In genomic region chr10:79417142-79417771, GRCm38 (mm10) we compare ENCODE assay signal across 9 mouse cellular contexts. TPM values are rescaled to one million over a fixed set of nuclear protein-coding genes. Genes with fewer than 3 reads are reported as not detected.
A peak's percentile ranks its signal among the peaks of the same experiment; 100 is the strongest.
DNase-seq lines count a peak whose midpoint lies in the region; ATAC-seq and TF ChIP-seq lines count a peak whose summit lies in the region.
"Had no signal": no experiment of that assay in that cellular context is flagged by ENCODE, and none has a peak within 500 bp of the region (broad histone marks: within the 10 kb centered on the region; RNA-seq: fewer than 3 reads in every experiment).

No protein-coding gene starts in this region.

- H3K9me3 ChIP-seq in intestine, embryonic 16.5 days (ENCODE audit: control insufficient read depth, low read length): peaks cover 2% of the 10 kb centered on the region; the same call in 1 of the 2 replicates
- H3K9me3 ChIP-seq in intestine, embryonic 15.5 days: no peaks in the 10 kb centered on the region
- H3K9me3 ChIP-seq in ES-E14 (ENCODE audit: control insufficient read depth, insufficient read depth, low read depth, low read length): no peaks in the 10 kb centered on the region
- H3K9me3 ChIP-seq: kidney, embryonic 15.5 days had no signal

- in situ Hi-C loops in ES-E14 (cut with MboI; ENCODE audit: low sequenced_read_pairs in 2 of 2, unreplicated experiment in 2 of 2): no loop called here

- no peaks in the 10 kb centered on the region for H3K27me3 ChIP-seq in intestine, embryonic 16.5 days (replicated peaks; ENCODE audit: control insufficient read depth, insufficient read depth, low read length)
- H3K27me3 ChIP-seq in intestine, embryonic 15.5 days (replicated peaks): no peaks in the 10 kb centered on the region
- H3K27me3 ChIP-seq: kidney, embryonic 15.5 days had no signal

- peak overlapping the region; percentile 25 for H3K4me2 ChIP-seq in intestine, embryonic 16.5 days (ENCODE audit: low read depth, low read length)
- no peak overlapping the region for H3K4me2 ChIP-seq in intestine, embryonic 15.5 days (replicated peaks)
- H3K4me2 ChIP-seq: kidney, embryonic 15.5 days had no signal

- WGBS in intestine, embryonic 16.5 days: 77% methylated on average over 24 of the region's 24 CpGs
- WGBS in intestine, embryonic 15.5 days: 76% methylated on average over 24 of the region's 24 CpGs

- no peak overlapping the region for H3K9ac ChIP-seq in intestine, embryonic 16.5 days (ENCODE audit: low read depth, low read length)
- H3K9ac ChIP-seq in intestine, embryonic 15.5 days: no peak overlapping the region
- no peak overlapping the region for H3K9ac ChIP-seq in ES-E14 (ENCODE audit: insufficient read depth, low read depth, low read length, poor library complexity, severe bottlenecking)
- H3K9ac ChIP-seq: kidney, embryonic 15.5 days had no signal

- H3K4me1 ChIP-seq in intestine, embryonic 16.5 days (ENCODE audit: control insufficient read depth, insufficient read depth, low read length): no peaks in the 10 kb centered on the region
- H3K4me1 ChIP-seq in intestine, embryonic 15.5 days (replicated peaks): no peaks in the 10 kb centered on the region
- H3K4me1 ChIP-seq in ES-E14 (ENCODE audit: control insufficient read depth in 2 of 2, insufficient read depth in 2 of 2, low read length in 2 of 2, poor library complexity in 1 of 2): no peaks in the 10 kb centered on the region
- H3K4me1 ChIP-seq: kidney, embryonic 15.5 days had no signal

- 0 out of 2 replicates have a peak overlapping the region, but pooled peaks have one; percentile 11 for H3K4me3 ChIP-seq in intestine, embryonic 16.5 days (ENCODE audit: low read length)
- no peak overlapping the region for H3K4me3 ChIP-seq in intestine, embryonic 15.5 days (replicated peaks)
- H3K4me3 ChIP-seq in ES-E14 (ENCODE audit: insufficient read depth in 1 of 2, low read depth in 1 of 2, low read length in 2 of 2, poor library complexity in 1 of 2, severe bottlenecking in 1 of 2): no peak overlapping the region
- H3K4me3 ChIP-seq: kidney, embryonic 15.5 days had no signal

- H3K36me3 ChIP-seq in intestine, embryonic 16.5 days (ENCODE audit: control insufficient read depth, insufficient read depth, low read length): no peaks in the 10 kb centered on the region
- H3K36me3 ChIP-seq in intestine, embryonic 15.5 days: no peaks in the 10 kb centered on the region
- no peaks in the 10 kb centered on the region; the same call in 1 of the 2 replicates for H3K36me3 ChIP-seq in ES-E14 (ENCODE audit: control insufficient read depth, insufficient read depth, low read length, poor library complexity, severe bottlenecking)
- H3K36me3 ChIP-seq: kidney, embryonic 15.5 days had no signal

- no peak overlapping the region for H3K27ac ChIP-seq in intestine, embryonic 16.5 days (ENCODE audit: low read length)
- no peak overlapping the region for H3K27ac ChIP-seq in intestine, embryonic 15.5 days
- H3K27ac ChIP-seq in ES-E14 (ENCODE audit: insufficient read depth, low read depth, low read length, poor library complexity, severe bottlenecking): peak overlapping the region; percentile 18; the same call in 1 of the 2 replicates
- H3K27ac ChIP-seq: kidney, embryonic 15.5 days had no signal

- DNase-seq in ES-E14 (ENCODE audit: low read depth, low spot score): no peak
- no peak for DNase-seq in frontal cortex, postnatal 14 days (ENCODE audit: low spot score in 2 of 2)
- no peak for DNase-seq in embryo, embryonic 11 days
- no peak for DNase-seq in frontal cortex, postnatal 36 days (ENCODE audit: low spot score in 2 of 2)

- no peak for ATAC-seq in intestine, embryonic 16.5 days
- ATAC-seq in intestine, embryonic 15.5 days: no peak
- peak; percentile 84 for ATAC-seq in inflammation-experienced regulatory T-cells, adult 6 months
- peak; percentile 58; the same call in 1 of the 2 replicates for ATAC-seq in neutrophil, adult 5-6 weeks (ENCODE audit: extremely low read depth, insufficient number of reproducible peaks, low FRiP score, poor library complexity, severe bottlenecking)

TF ChIP-seq in ES-E14, 5 proteins besides CTCF, POLR2A, EP300 and RAD21:
- TF ChIP-seq HCFC1 (IDR thresholded peaks at IDR 0.05; ENCODE audit: borderline replicate concordance, insufficient read depth, low read length) (no peak), CHD2 (IDR thresholded peaks at IDR 0.05; ENCODE audit: low read depth, low read length) (no peak), ZC3H11A (IDR thresholded peaks at IDR 0.05; ENCODE audit: borderline replicate concordance, low read depth, low read length) (no peak), ZNF384 (IDR thresholded peaks at IDR 0.05; ENCODE audit: low read depth, low read length) (no peak), MAFK (IDR thresholded peaks at IDR 0.05; ENCODE audit: insufficient read depth, low read depth, low read length) (no peak)

RNA-seq across cellular contexts. Expression of gene Vmn2r83, which starts 51.3 kb away (rescaled TPM):
- not detected in 2 replicates for polyA plus RNA-seq in intestine, embryonic 16.5 days (2015; fragmentation: Nextera tagmentation; extraction: Ambion mirVana)
- polyA plus RNA-seq in intestine, embryonic 15.5 days (2015; fragmentation: Nextera tagmentation; extraction: Ambion mirVana): not detected in 2 replicates
- not detected in 2 replicates for total RNA-seq in ES-E14 (2012; rRNA removed)
- not detected for polyA plus RNA-seq in inflammation-experienced regulatory T-cells, adult 6 months (2017; shearing (Covaris generic))
- total RNA-seq in neutrophil, adult 5-6 weeks (2017): 0.12 and 0.23 TPM in 2 replicates
- polyA plus RNA-seq: kidney, embryonic 15.5 days had no signal

Comparison
In these comparisons a context has a peak if more than half of its experiments do, and no peak if none do; other contexts are left out.
1. ATAC-seq: peak in inflammation-experienced regulatory T-cells, adult 6 months (single experiment) and neutrophil, adult 5-6 weeks (single experiment); none in intestine, embryonic 16.5 days (single experiment) and intestine, embryonic 15.5 days (single experiment).